Mouse (Mus musculus): ENCODE measurements at regions not wholly inside any gene's neighbourhood (a gene's known extent, or its start where the extent isn't known, plus 50 kb on each side); places are given as distances from the start of the nearest gene placed in this dataset.

DNA sequence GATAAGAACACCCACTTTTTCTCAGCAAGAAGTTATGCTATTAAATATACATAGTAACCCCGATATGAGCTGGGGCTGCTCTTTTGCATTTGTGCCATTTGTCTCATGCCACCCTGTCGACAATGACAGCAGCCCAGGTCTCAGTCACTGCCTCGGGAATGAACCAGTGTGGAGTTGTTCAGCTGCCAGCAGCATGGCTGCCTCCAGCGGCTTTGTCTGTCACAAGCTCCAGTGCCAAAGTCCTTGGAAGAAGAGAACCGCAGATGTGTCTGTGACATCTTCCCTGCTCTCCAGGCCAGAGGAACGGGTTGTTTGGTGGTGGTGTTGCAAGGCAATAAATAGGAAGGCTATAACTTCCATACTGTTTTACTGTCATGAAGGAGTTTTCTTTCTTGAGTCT lies 130.7 kb downstream of the Cep170 start:
- no peak for DNase-seq (ENCODE audit: low spot score in 2 of 2)

DNA sequence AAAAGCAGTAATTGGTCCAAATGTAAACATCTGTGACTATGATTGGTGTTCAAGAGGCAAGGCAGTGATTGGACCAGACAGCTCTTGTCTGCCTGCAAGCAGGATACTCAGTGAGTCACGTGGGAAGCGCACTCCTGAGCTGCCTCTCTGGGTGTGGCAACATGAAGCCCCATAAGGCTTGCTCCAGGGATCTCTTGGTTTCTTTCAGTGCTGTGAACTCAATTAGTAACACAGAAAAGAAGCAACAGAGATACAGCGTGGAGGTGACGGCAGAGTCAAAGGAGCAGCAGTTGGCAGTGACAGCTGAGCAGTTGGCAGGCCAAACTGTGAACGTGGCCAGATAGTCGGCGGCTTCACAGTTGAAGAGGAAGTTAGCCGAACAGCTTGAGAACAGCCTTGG lies 131.9 kb downstream of the Cep170 start:
- peak in 1 of 2 experiments; percentile 21 for DNase-seq (ENCODE audit: low spot score in 2 of 2)

DNA sequence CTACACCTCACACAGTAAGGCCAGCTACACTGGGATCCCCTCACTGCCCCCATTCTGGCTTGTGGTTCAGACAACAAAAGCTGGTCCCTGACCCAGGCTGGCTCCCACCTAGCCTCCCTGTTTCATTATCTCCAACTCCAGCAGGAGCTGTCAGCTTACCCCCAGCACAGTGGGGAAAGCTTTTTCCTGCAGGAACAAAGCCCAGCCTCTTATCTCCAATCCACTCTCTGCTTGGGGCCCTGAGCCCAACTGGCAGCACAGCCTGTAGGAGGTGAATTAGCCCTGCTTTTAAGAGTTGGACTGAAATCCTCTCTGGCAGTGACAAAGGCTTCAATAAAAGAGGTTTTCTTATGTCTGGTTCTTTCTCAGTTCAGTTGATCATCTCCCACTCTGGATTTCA lies 138.7 kb downstream of the Cep170 start:
- DNase-seq (ENCODE audit: low spot score in 2 of 2), result no peak

DNA sequence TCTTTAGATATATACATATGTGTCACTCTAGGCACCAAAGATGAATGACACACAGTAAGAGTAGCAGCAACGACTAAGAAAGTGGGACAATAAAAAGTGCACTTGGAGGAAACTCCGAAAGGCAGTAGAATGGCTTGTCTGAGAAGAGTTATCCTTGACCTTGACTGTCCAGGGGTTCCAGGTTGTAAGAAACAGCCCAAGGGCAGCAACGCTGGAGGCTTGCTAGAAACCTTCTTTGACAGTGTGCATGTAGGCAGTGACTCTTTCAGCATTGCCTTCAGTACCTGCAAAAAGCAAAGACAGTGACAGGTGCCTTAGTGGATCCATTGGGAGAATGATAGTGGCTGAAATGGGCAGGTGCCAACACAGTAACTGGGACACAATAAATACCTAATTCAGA lies 142.8 kb downstream of the Cep170 start:
- DNase-seq (ENCODE audit: low spot score in 2 of 2), result no peak

DNA sequence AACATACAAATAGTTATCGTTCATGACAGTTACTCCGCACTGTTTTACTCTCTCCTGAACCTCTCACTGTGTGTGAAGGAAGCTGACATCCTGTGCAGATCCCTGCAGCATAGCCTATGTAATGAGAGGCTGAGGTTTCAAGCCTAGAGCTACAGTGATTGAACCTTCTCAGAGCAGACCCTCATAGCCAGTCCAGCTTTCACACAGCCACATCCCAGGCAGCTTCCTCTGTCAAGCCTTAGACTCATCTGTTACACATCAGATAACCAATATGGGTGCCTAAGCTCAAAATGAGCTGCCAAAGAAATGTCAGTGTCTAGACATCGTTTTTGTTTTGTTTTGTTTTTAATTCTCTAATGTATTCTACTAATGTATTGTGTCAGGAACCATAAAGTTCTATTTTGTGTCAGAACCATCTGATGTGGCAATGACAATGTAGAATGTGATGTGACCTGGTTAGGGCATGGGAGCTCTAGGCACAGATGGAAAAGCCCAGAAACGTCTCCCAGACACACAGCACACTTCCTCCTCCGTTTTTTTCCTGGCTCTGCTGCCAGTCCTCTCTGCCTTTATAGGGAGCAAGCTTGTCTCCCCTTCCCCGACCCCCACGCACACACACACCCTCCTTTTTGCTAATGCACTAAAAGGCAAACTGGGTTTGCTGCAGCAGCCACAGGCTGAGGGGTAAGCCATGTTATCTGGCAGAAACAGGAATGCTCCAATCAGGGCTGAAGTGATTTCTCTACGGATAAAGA lies 146.1 kb downstream of the Cep170 start:
- DNase-seq (ENCODE audit: low spot score in 2 of 2), result no peak

DNA sequence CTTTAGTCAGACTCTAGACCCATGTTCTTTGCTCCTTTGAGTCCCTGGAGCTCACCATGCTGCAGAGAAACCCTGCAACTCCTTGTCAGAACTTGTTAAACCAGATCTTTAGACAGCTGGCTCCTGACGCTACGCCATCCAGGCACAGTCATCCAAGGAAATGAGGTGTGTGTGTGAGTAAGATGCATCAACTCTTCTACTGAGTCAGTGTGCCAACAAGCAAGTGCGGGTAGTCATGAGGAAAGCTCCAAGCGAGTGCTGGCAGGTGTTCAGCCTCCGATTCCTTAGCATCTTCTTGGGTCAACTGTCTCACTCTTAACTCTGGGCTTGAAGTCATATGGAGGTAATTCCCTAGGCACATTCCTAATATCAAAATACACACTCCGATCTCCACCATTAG lies 153.6 kb downstream of the Cep170 start:
- DNase-seq (ENCODE audit: low spot score in 2 of 2), result no peak

DNA sequence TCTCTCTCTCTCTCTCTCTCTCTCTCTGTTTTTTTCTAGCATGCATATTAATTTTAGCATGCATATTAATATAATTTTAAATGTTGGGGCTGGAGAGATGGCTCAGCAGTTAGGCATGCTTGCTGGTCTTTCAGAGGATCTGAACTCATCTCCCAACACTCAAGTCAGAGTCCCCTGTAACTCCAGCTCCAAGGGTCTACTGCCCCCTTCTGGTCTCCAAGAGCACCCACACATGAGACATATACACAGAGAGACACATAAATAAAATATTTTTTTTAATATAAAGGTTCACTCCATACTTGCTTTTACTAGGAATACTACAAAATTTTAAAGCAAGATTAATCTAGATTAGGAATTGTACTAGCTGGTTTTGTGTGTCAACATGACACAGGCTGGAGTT lies 155.2 kb downstream of the Cep170 start:
- DNase-seq (ENCODE audit: low spot score in 2 of 2), result no peak

DNA sequence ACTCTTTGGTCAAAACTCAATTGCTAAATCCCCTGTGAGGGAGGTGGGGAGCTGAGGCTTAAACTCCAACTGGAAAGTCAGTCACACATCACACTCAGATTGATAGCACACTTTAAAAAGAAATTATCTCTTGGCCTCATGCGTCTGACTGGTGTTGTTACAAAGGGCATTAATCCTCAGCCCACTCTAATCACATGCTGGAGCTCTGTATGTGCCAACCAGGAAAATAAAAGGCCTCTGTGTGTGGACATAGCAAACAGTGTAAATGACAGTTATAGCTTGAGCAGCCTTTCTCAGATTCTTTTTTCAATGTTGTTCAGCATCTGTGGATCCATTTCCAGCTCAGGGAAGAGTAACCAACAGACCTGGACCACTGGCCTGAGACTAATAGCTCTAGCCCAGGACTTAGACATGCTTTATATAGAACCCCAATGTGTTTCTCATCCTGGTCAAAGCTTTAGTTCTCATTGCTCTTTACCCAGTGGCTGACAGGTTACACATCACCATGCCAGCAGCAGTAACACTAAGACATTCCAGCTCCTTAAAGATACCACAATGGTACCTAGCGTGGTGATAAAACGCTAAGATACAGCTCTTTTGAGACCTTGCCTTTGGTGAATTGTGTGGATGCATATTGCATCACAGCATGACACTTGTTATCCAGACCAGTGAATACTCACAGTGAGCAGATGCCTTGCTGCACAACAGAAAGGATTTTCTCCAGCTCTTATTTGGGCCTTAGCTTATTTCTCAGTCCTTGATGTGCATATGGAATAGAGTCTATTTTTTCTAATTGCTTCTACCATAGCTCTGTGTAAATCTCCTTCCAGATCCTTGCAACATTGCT lies 158.2 kb downstream of the Cep170 start:
- no peak for DNase-seq (ENCODE audit: low spot score in 2 of 2)

DNA sequence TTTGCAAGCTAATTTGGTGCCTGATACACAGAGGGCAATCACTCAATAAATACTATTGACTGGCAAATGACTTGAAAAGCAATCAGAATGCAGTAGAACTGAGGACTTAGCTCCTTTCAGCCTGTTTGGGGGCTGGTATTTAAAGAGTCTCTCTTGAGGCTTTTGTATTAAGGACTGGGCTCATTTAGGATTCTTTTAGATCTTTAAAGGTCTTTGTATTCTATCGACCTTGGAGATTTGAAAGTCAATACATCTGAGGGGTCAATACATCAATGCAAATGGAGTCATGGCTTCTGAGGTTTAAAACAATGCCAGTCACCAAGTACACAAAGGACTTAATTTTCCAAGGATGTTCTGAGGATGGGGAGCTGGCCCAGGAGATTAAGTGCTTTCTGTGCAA lies 169.6 kb downstream of the Cep170 start:
- no peak for DNase-seq (ENCODE audit: low spot score in 2 of 2)

DNA sequence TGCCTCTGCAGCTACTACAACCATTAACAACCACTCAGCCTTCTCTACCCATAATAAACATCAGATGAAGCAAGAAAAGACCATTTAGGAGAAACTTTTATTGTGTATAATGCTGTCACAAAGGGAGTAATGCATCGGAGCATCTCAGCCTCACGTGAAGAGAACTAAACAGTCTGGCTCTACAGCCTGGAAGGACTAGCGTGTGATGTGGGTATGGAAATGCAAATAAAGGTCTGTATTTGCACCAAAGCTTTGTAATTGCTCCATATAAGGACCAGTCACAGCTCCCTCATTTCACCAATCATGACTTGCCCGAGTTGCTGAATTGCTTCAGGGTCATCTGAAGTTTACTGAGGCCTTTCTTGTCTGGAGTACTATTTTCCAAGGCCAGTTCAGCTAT lies 190.7 kb downstream of the Cep170 start:
- no peak for DNase-seq (ENCODE audit: low spot score in 2 of 2)

DNA sequence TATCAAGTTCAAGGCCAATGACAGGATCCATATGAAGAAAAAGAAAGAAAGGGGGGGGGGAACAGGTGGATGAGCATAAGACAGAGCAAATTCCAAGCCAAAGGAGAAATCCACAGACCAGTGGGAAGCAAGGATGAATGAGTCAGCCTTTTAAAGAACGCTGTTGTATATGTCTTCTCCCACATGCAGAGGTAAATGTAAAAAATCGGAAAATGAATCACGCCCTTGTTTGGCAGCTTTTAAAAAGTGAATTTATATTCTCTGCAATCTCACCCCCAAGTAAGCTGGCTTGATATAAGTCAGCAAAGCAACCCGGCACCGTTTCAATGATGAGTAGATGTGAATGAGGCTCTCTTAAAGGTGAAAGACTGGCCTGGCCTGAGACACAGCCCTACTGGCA lies 191.7 kb downstream of the Cep170 start:
- no peak for DNase-seq (ENCODE audit: low spot score in 2 of 2)

DNA sequence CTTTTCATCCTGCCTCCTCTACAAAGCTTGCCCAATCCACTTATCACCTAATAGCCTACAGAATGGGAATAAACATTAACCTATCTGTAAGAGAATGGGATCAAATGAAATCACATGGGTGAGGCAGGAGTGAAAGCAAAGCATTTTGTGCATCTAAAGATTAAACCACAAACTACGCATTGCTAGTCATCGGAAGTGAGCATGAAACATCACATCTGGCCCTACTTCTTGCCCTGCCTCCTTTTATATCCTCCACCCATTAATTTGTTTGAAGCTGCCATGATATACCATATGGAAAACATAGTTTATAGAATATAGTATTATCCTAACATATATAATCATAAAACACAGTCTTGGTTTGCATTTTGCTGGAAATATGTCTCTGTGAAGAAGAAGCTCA lies 192.6 kb downstream of the Cep170 start:
- no peak for DNase-seq (ENCODE audit: low spot score in 2 of 2)

DNA sequence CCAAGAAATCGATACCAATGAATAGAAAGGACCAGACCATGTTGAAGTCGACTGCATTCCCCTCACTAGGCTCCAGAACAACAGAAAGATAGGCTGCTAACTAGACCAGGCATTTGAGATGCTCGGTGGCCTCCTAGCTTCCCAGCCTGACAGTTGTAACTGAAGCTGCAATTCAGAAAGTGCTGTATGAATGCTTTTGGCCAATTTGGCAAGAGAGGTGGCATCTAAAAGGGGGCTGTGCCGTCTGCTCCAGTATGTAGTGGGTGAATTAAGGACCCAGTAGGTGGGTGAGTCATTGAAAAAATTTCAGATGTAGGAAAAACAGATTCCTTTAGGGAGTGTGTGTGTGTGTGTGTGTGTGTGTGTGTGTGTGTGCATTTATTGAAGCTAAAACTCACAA lies 195.0 kb downstream of the Cep170 start:
- DNase-seq (ENCODE audit: low spot score in 2 of 2), result no peak

DNA sequence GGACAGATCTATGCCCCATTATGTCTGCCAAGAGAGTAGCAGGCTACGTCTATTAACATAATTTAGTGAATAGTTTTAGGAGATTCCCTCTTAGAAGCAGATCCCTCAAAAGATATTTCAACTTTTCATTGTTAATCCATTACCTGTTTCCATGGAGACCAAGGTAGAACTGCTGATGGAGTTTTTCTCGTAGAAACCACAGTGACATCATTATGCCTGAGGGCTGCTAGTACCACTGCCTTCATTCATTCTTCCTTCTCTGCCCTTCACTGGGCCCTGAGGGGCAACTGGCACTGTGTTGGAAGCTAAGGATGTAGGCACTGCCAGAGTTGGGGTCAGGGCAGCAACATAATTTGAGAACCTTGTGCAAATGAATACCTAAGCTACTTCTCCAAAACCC lies 198.2 kb downstream of the Cep170 start:
- no peak for DNase-seq (ENCODE audit: low spot score in 2 of 2)

DNA sequence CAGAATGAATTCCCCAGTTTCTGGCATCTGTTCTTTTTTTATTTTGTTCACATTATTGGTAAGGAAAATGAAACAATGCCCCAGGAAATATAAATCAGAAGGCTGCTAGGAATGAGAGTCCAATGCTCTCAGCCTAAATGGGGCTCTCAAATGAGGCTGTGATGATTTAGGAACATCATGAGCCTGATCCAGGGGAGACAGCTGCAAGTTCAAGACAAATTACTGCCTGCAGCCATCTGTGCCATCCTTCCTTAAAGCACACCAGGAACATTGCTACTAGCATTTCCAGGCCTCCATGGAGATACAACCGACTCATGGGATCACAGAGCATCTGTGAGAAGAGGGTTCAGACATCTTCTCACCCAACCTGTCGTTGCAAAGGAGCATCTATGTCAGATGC lies 219.6 kb downstream of the Cep170 start:
- no peak for DNase-seq (ENCODE audit: low spot score in 2 of 2)

DNA sequence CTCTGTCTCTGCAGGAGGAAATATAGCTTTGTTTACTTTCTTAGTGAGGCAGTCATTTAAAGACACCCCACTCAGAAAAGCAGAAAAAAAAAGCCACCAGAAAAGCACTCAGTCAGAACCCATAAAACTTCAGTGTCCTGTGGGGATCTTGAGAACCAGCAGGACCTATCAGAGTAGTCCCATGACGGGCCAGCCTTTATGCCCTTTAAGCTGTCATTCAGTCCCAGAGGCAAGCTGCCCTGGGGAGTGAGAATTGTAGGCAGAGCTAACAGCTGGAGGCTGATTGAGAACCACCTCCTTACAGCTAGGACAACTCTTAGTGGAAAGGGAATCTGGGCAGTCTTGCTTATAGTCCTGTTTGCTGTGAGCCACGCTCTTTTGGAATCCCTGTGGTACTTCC lies 225.7 kb downstream of the Cep170 start:
- DNase-seq (ENCODE audit: low spot score in 2 of 2), result no peak

DNA sequence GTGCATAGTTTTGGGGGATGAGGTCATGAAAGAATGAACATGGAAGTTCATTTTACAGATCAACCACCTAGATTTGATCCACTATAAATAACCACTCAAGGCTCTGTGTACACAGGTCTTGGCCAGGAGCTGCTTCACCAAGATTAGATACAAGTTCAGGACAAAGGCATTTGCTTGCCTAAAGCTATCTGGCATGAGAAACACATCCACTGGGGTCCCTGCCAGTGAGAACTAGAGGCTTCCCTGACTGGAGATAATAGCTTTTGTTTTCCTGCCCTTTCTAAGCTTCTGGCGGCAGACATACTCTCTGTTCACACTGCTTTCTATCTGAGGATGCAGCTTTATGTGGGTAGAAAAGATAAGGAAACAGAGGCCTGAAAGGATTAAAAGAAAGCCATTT lies 240.2 kb downstream of the Cep170 start:
- DNase-seq (ENCODE audit: low spot score in 2 of 2), result no peak

DNA sequence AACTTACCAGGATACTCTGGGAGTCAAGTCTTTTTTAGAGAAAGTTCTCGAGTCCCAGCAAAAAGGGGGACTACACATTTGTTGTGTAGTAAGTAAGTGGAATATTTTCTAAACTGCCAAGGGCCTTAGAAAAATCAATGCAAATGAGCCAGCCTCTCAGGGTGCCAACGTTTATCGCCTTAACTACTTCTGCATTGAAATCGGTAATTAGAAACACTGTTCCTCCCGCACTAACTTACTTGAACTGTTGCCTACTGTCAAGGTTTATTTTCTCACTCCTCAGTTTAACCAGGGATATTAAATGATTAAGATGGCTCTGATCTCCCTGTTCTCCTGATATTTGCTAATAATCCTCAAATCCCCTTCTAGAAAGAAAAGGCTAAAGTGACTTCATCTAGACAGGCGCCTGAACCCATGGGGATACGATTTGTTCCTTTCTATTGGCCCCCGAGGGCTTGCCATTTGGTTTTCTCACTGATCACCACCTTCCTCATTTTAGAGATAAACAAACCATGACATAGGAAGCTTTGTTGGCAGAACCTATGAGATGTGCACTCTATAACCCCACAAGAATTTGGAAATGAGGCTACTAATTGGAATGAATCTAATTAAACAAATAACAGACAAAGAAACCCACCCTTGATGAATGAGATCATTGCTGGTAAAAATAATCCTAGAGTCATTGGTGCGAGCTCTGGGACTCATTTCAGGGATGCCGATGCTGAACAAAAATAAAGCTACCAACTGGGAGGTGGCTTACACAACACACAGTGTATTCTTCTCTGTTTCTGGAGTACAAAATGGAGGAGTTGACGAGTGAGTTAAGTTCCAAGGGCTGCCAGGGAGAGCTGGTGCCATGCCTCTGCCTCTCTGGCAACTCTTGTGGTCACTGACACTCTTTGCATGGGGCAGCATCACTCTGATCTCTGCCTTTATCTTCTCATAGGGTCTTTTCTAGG lies 255.1 kb downstream of the Cep170 start:
- no peak for DNase-seq (ENCODE audit: low spot score in 2 of 2)

DNA sequence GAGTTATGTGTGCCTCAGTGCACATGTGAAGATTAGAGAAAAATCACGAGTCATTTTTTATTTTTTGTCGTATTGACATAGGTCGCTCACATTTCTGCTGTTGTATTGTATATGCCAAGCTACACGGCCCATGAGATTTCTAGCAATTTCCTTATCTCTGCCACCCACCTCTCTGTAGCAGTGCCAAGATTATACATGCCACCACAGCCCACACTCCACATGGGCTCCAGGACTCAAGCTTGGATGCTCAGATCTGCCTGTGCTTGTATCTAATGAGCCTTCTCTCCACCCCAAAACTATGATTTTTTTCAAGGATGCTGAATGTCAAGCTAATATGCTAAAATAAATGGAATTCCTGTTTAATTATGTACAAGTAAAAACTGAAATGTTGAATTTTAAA lies 259.3 kb upstream of the Pld5 start:
- no peak for DNase-seq (ENCODE audit: low spot score in 2 of 2)

DNA sequence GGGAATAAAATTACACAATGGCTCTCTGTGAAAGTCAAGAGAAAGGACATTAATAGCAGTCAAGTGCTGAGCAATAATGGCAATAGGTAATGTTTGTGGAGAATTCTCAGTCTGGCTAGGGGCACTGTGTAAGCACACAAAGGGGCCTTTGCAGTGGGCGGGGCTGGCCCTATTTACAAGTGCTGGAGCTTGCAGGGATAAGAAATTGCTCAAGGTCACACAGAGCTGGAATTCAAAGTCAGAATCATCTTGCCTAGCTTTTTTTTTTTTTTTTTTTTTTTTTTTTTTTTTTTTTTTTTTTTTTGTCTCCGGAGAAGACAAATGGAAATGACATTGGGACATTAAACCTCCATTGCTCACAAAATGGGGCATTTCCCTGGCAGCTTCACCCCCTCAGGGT lies 253.9 kb upstream of the Pld5 start:
- DNase-seq (ENCODE audit: low spot score in 2 of 2), result no peak

DNA sequence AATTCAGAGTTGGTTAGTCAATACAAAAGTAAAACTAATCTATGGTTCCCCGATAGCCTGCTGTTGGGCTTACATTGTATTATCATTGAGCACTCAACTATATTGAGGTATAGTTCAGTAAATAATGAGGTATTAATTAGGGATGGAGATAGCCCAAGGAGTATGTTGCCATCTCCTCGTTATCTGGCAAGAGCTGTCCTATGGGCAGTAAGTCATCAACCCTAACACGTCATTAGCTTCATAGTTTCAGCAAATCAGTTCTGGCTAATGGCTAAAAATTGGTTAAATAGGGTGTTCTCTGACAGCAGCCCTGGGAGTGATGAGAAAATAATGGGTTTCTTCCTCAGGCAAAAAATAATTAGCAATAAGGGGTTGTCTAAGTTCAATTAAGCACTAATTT lies 236.4 kb upstream of the Pld5 start:
- no peak for DNase-seq (ENCODE audit: low spot score in 2 of 2)

DNA sequence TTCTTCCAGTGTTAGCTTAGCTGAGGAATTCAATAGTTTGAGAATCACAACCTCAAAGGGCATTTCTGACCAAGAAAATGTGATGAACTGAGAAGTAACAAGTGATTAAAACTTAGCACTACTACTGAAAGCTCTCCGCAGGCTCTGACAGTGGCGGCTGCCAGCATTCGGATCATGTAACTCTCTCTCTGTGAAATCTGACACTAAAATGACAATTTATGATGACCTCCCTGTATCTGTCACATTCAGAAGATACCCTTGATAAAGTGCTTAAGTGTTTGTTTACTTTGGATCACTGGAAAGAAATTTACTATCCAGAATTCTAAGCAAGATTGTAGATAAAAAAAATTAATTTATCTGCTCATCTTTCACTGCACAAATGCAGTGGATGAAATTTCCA lies 230.3 kb upstream of the Pld5 start:
- no peak for DNase-seq (ENCODE audit: low spot score in 2 of 2)
